Mouse (Mus musculus) mouse trophoblast stem cell (cell line): ENCODE data around the gene Ksr2.

Experiments used
- in situ Hi-C, 2 experiments: fragments of 300-500 bp; cut with MseI, MboI; formaldehyde crosslinking; loops; 2 replicates in 1 of 2; 3 replicates in 1 of 2; pipeline ENCODE4 v1.15.1; 2025

The Ksr2 gene

DNA sequence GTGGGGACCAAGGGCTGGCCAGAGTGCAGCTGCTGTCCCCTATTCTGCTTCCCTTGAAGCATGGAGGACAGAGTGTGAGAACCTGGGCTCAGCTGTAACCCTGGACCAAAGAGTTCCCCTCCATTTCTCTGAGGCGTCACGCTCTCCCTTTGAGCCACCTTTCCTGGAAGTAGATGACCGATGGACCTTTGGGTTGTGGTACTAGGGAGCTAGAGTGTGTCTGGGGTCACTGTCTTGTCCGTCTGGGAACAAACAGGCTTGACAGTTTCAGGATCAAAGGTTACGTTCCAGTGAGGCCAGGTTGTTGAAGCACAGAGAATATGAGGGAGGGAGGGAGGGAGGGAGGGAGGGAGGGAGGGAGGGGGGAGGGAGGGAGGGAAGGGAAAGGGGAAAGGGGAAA lies 264.6 kb downstream of the Ksr2 start:
- in situ Hi-C loops, result no loop called here

DNA sequence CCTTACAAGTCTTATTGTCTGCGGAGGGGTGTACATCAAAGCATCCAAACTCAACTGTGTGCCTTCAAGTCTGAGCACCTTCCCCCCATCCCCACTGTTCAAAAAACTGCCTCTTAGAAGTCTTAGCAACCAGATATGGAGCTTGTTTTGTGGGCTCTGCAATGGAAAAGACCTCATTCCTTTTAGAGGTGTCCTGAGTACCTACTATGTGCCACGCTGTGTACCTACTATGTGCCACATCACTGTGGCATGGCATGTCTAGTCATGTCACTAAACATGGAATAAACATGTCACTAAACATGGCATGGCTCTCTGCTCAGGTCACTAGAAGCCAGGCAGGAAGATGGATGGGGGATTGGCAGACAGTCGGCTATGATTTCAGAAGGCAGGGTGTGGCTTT lies 268.4 kb downstream of the Ksr2 start:
- in situ Hi-C loops, result no loop called here

DNA sequence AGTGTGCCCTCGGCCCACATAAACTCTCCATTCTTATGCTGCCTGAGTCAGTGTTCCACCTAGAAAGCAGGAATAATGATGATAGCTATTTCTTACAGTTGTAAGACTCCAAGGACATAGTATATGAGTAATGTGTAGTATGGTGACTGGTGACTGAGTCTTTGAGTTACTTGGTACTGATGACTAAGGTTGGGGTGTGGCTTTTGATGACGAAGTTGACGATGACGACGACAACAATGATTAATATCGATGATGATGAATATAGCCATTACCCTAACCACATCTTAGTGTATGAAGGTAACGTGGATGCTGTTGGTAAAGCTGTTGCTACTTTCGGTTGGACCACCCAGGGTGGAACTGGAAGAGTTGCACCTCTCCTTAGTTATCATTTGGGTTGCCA lies 270.7 kb downstream of the Ksr2 start:
- in situ Hi-C loops, result no loop called here

DNA sequence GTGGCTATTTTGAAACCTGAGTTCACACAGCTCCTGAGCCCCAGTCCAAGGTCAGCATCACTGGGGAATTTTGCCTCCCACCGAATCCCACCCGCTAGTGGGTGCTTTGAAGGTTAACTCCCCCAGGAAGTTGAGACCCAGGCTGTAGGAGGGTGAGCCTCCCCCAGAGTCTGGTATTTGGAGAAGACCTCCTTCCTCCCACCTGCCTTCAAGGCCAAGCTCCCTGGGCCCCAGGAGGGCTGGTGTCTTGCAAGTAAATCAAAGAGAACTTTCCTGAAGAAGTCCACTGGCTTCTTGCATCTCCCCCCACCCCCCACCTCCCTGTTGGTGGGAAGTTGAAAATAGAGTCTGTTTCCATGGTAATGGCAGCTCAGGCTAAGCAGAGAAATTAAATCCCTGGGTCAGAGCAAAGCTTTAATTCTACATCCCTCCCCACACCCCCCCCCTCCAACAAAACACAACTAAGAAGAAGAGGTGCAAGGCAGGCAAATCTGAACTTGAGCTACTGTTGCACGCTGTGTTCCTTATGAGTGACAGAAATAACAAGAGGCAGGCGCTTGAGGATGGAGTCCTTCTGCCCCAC lies 274.1 kb downstream of the Ksr2 start:
- in situ Hi-C loops, result no loop called here

DNA sequence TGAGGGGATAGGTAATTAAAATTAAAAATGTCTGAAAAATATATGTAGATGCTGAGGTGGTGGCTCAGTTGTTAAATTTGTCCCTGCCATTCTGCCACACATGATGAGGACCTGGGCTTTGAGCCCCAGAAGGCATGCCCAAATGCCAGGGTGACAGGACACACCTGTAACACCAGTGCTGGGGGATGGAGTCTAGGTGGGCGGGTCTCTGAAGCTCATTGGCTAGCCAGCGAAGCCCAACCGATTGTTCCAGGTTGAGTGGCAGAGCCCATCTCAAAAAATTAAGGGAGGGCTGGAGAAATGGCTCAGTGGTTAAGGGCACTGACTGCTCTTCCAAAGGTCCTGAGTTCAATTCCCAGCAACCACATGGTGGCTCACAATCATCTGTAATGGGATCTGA lies 274.9 kb downstream of the Ksr2 start:
- in situ Hi-C loops, result no loop called here

DNA sequence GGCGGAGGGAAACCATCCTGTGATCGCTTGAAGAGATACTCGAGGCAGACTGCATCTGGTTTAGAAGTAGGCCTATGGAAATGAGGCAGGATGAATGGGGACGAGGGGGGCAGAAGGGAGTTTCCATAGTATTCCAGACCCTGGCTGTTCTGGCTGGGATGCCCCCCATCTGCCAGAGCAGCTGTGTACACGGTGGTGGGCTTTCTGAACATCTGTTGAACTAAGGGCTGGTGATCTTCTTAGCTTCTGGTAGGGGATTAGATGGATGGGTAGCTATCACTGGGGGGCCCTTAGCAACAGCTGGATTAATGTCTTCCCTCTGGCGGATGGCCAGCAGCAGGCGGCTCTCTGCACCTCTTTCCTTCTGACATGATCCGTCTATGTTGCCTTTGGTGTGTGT lies 276.0 kb downstream of the Ksr2 start:
- in situ Hi-C loops, result no loop called here

DNA sequence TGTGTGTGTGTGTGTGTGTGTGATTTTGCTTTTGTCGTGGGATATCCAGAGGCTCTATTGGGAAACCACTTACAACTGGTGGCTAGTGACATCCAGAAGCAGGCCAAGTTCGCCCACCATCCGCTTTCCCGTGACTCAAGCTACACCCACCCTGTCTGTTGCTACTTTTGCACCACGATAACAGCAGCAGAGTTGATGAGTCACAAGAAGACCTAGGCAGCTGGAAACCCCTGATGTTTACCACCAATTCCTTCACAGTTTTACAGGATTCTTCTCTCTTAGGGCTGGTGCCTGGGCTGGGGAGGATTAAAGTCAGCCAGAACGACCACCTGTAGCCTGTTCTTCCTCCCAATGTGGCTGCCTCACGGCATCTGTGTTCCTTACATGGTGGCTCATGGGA lies 277.5 kb downstream of the Ksr2 start:
- in situ Hi-C loops, result no loop called here

DNA sequence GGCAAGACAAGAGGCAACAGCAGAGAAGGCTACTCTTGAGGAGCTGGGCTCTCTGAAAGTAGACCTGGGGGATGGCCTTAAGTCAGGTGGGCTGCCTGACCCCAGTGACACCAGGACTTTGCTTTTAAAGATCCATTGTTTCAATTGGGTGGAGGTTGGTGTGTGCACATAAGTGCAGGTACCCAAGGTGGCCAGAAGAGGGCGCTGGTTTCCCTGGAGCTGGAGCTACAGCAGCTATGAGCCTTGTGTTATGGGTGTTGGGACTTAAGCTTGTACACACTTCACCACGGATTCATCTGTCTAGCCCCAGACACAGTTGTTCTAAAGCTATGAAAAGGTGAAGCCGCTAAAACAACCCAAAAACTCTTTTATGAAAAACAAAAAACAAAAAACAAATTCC lies 279.8 kb downstream of the Ksr2 start:
- in situ Hi-C loops, result no loop called here

DNA sequence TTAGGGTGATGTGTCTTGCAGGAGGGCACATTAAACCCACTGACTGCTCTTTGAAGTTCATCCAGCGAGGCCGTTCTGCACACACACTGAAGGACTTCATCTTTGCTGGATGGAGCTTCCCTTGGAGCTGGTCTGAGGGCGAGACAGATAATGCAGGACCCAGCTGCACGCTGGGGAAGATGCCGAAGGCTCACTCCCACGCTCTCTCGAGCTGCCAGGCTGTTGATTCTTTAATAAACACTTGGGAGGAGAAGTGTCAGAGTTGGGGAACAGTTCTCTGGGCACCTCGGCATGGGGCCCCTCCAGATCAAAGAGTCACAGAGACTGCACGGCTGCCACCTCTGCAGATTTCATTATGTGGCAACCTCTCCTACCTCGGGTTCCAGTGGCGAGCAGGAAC lies 280.8 kb downstream of the Ksr2 start:
- in situ Hi-C loops, result no loop called here

DNA sequence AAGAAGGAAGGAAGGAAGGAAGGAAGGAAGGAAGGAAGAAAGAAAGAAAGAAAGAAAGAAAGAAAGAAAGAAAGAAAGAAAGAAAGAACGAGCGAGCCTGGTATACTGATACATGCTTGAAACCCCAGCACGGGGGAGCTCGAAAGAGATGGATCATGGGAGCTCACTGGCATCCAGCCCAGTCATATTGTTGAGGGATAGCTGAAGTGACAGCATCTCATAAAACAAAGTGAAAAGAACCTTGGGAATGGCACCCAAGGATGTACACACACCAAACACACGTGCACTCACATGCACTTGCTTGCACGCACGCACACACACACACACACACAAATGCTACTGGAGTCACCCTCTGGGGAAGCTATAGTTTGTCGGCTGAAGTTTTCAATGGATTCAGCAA lies 282.6 kb downstream of the Ksr2 start:
- in situ Hi-C loops, result no loop called here

DNA sequence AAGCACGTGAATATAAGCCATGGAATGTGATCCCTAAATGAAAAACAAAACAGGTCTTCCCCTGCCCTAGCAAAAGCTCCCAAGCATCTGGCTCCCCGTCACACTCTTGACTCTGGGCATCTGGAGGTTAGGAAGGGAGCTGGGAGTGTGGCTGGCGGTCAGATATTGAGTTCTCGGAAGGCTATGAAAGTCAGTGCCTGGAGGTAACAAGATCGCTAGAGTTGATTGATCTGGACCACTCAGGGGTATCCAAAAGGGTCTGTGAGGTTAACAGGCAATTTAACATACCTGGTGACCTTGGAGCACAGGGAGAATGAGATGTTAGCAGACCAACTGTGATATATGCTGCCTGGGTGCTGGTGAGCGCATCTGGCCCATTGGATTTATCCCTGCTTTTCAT lies 283.8 kb downstream of the Ksr2 start:
- in situ Hi-C loops, result no loop called here

DNA sequence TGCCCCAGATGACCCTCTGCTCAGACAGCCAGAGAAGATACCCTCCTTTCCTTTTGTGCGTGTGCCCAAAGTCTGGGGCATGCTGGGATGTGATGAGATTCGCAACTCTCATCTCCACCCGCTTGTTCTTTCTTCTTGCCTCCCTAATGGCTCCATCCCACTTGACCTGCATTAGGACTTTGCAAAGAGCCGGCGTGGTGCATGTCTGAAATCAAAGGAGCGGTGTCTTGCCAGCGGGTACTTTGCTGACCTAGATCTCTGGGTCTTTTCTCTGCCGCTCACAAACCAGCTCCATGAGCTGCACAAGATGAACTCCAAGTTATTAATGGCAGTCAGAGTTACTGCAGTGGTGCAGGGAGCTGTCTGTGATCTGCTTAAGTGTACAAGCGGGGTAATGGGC lies 290.6 kb downstream of the Ksr2 start:
- in situ Hi-C loops, result no loop called here

DNA sequence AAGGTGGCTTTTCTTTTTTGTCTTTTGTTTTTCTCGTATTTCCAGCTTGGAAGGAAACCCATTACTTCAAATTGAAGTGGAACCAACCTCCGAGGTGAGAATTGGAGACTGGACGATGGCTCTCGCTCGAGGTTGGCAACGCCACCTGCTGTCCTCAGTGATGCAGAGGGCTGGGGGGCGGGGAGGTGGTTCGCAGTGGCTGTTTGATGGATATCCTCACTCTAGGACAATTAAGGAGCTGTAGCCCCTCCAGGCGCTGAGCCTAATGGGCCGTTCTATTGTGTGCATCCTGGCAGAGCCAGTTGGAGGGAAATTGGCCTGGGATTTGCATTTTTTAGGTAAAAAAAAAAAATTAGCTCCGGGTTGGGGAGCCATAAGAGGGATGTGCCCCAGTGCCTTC lies 292.8 kb downstream of the Ksr2 start:
- in situ Hi-C loops, result no loop called here

DNA sequence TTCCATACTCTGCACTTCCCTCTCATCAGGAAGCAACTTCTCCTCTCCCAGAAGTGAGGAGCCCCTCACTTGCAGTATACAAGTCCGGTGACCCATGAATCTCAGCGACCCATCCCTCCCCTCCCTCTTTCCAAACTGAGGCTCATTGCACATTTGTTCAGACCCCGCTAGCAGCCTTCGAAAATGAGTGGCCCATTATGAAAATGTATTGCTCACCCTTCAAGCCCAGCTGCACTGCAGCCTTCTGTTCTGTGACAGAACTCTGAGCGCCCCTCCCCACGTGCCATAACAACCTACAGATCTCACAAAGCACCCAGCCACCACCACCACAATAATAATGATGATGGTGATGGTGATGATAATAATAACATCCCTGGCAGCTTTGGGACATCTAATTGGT lies 295.5 kb downstream of the Ksr2 start:
- in situ Hi-C loops, result no loop called here

DNA sequence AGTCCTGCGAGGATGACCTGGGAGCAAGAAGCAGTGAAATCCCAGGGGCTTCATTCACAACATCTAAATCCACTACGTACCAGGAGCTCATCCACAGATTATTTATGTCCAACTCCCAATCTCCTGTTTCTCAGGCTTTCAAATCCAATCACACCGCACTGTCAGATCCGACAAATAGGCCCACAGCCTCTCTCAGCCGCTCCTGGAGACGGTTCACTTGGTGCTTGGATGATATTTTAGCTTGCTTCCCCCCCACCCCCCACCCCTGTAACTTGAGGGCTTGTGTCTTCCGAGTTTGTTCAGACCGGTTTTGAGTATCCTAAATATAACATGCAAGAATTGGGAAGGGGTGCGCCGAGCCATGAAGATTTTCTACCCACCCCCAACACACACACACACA lies 297.8 kb downstream of the Ksr2 start:
- in situ Hi-C loops, result no loop called here

DNA sequence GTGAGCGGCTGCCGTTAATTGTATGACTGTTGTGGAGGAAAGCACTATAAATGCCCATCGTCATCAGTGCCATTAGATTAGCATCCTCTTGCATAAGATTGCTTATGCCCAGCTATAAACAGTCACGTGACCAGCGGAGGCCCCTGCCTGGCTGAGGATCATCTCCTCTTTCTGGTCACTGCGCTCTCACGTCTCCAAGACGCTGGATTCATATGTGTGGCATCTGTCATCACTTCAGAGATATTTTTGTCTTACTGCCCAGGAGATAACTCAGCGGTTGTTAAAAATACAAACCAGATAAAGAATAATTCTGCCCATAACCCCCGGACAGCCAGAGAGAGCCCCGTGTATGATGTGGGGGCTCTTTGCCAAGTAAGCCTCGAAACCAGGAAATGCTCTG lies 298.4 kb downstream of the Ksr2 start:
- in situ Hi-C loops, result no loop called here

DNA sequence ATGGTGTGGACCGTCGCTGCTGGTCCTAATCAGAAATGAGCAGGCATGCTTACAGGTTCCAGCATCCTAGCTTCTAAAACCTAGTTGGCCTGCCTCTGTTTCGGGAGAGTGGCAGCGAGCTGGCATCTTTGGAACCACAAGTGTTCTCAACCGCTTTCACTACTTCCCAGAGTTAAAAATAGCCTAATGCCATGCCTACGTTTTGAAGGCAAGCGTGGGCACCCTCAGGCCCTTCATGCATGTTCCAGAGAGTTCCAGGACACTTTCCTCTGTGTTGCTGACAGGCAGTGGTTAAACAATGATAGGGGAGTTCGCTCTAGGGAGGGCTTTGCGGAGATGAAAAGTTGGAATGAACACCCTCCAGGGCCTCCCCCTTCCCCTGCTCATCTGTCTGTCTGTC lies 303.3 kb downstream of the Ksr2 start:
- in situ Hi-C loops, result no loop called here

DNA sequence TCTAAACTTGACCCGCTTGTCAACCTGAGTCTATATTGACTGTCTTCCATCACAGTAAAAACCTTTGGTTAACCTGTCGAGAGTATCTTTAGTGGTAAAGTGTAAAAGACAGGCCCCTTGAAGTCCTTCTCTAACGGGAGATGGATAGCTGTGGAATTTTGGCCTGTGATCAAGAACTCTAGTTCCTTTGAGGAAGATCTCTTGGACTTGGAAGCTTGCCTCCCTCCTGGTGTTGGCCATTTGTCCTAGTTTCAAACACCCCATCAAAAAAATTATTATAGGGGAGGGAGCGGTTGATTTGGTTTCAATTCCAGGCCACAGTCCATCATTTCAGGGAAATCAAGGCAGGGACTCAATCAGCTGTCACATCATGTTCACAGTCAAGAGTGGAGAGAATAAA lies 309.5 kb downstream of the Ksr2 start:
- in situ Hi-C loops, result no loop called here

DNA sequence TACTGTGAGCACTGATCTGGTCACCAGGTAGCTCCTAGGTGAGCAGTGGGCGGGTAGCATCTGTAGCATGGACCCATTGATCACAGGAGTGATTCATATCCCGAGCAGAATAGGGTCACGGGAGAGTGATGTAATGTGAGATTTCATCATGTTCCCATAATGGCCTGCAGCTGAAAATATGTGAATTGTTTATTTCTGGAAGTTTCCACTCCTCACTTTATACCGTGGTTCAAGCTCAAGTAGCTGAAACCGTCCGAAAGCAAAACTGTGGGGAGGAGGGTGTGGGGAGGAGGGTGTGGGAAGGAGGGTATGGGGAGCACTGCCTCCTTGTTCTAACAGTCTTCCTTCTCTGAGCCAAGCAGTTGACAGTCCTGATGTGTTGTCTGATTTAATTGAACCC lies 312.7 kb downstream of the Ksr2 start:
- in situ Hi-C loops, result no loop called here

DNA sequence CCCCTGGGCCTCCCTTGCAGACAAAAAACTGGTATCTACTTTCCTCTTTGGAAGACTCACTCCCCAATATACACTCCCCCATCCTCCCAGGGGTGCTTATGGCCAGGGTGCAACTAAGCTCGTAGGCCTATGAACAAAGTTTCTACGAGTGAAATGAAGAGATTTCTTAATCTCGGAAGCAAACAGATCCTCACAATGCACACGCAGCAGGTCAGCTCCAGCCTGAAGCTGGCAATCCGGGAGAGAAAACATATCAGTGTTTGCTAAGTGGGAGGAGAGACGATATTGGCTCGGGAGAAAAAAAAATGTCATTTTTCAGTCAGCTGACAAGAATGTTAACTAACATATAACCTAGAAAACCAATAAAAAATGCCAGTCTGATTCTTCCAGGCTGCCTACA lies 313.3 kb downstream of the Ksr2 start:
- in situ Hi-C loops, result no loop called here

DNA sequence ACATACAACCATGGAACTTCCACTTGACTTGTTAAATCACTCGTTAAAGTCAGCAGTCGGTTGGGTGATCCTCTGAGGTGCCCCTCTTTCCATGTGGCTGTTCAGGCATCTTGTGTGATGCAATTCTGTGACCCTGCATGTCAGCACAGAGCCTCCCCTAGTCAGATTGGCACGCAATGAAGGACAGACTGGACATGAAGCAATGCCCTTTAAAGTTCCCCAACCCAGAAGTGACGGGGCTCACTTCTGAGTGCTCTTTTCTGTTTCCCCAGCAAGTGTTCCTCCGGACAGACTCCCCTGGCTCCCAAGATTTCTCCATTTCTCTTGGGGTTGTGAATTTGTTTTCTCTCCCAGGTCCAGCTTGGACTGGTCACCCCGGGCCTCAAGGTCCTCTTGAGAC lies 317.5 kb downstream of the Ksr2 start:
- in situ Hi-C loops, result no loop called here

DNA sequence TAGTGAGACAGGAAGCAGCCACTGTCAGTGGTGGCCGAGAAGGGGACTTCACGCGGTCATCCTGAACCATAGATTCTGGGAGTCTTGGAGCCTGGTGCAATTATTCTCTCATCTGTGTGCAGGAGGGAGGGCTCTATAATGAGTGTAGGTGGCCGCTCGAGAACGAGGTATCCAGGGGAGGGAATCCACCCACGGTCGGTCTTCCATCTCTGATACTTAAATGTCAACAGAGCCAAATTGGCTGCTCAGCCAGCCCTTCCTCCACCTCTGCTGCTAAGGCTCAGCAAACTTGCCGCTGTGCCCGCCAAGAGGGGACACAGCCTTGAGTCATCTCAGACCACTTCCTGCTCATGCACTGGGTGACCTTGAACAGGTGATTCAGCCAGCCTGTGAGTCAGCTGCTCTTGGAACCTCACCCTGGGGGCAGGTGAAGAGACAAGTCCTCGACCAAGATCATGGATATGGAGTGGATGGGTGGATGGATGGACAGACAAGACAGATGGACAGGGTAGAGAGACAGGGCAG lies 330.9 kb downstream of the Ksr2 start:
- in situ Hi-C loops, result no loop called here

DNA sequence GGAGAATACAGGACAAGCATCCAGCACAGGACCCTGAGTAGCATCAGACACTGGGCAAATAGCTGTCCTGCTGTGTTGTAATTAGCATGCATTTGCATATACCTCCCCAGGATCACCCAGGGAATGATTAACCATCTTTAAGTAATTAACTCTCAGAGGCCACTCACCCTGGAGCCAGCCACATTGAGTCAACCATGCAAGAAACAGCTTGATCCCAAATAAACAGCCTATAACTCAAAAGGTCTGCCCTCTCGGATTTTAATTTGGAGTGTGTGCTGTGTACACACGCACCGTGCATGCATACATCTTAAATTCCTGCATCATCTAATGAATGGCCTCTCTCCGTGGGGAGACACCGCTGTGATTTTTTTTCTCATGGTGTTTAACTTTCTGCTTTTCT lies 335.6 kb downstream of the Ksr2 start:
- in situ Hi-C loops, result no loop called here

DNA sequence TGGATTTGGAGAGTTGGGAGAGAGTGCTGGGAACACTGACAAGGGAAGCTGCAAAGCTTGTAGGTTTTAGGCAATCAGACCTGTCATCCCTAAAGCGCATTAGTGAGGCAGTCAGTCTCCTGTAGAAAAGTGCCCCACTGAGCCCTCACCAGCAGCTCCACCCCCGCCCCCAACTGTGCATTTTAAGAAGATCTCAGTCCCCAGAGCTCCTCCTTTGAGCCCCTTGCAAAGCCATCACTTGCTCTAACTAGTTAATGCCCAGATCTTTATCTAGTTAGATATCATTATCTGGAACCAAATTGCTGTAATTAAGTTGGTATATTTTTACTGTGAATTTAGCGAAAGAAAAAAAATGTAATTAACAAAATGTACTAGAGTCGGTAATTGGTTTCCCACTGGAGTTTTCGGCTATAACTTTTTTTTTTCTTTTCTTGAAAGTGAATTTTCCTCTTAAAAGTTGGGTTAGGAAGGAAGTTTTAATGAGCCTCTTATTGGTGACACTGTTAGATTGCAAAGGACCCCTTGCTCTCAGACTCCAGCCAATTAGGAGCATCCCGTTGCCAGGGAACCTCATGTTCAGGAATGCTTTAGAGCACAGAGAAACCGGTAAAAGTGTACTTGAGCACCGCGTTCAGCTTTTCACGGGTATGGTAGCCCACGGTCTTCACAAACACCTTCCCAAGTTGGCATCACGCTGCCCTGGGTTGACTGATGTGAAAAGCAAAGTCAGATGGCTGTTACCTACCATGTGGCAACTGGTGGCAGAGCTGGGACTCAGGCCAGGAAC lies 344.1 kb downstream of the Ksr2 start:
- in situ Hi-C loops, result no loop called here
